Mouse (Mus musculus) heart, adult 2 months (tissue): ENCODE measurements around the gene AF067063.

ENCODE experiments used
- CTCF ChIP-seq: fragments of 200-600 bp; IDR thresholded peaks from 2 replicates; pipeline ENCODE4 v1.8.1; 2022; ENCODE audit warnings: antibody characterized with exemption, mild to moderate bottlenecking, moderate library complexity
- EP300 ChIP-seq: fragments of 200-500 bp; IDR thresholded peaks from 2 replicates; pipeline ENCODE4 v1.6.1; 2011; ENCODE audit warnings: low read depth, low read length, control low read depth; ENCODE audit not compliant: insufficient read depth
- POLR2A ChIP-seq: fragments of 200-500 bp; IDR thresholded peaks from 2 replicates; pipeline ENCODE4 v1.6.1; 2011; ENCODE audit warnings: mild to moderate bottlenecking, low read depth, low read length, control low read depth; ENCODE audit not compliant: insufficient read depth

DNA sequence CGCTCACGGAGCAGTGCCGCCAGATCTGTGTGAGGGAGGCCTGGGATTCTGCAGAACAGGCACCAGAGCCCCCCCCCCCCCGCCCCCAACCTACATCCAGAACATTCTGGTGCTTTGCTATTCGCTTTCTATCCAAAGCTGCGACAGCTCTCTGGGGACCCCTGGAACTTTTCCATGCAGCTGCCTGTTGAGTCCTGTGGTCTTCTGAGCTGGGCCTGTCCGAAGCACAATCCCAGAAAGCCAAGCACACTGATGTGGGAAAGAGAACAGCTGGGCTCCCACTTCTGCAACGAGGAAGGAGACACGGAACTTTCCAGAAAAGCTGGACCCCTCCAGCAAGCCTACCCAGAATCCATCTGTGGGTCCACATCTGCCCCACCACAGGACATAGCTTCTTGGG is 20.0 kb downstream of the AF067063 start:
- no peak for TF ChIP-seq EP300
- no peak for TF ChIP-seq POLR2A
- no peak for TF ChIP-seq CTCF
